Mouse (Mus musculus) spleen, adult 2 months (tissue): ENCODE measurements around the gene Ndufv3.

Experiments used
- CTCF ChIP-seq: fragments of 200-500 bp; IDR thresholded peaks from 2 replicates; pipeline ENCODE4 v1.5.1; 2011; ENCODE audit warnings: mild to moderate bottlenecking, inconsistent platforms; ENCODE audit not compliant: insufficient read depth, insufficient read length, insufficient replicate concordance; ENCODE audit errors: extremely low read depth
- POLR2A ChIP-seq: fragments of 200-500 bp; IDR thresholded peaks from 2 replicates; pipeline ENCODE4 v1.6.1; 2011; ENCODE audit warnings: low read depth, low read length, inconsistent platforms

- TF ChIP-seq POLR2A (no peak), CTCF (no peak)
These were observed 16.0 kb upstream of the Ndufv3 start for GRCm38 (mm10) chr17:31503936-31504335.
